ENCODE assay signal across 10 mouse cellular contexts in the genomic region with DNA sequence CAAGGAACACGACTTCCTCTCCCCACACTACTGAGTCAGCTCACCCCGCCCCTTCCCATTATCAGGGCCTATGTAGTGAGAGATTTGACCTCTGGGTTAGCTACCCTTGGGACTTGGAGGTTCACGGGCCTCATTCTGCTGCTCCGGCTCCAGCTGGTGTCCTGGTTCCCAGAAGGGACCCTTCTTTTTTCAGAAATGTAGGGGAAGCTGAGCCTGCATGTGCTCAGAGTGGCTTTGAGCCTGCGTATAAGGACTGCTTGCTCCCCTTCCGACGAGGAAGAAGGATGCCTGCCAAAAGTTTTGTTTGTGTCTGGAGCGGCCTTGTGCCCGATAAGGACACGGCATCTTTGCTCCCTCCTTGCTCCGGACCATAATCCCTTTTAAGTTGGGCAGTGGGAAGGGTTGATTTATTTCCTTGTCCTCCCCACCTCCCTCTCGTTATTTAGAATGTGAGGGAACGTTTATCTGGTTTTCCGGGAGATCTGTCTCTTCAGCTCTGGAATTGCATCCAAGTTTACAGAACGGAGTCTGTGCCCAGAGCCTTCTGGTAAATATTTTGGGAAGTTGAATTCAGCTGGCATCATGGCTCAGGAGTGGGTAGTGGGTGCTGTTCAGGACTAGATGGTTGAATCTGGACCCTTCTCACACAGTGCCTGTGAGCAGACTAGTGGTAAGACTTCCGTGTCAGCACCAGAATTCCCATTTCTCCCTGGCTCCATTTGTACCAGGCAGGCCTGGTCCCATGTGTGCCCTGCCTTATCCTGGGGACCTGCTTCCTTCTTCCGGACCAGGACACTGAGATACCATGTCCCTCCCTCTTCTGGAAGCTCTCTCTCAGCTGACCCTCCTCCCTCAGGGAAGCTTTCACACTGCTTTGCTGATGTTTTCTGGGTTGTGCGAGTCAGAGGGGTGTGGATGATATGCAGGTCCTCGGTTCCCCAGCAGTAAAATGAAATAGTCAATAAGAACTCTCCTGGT. TPM values are rescaled to one million over a fixed set of nuclear protein-coding genes. Genes with fewer than 3 reads are reported as not detected.
A peak's percentile ranks its signal among the peaks of the same experiment; 100 is the strongest.
DNase-seq lines count a peak whose midpoint lies in the region; ATAC-seq and TF ChIP-seq lines count a peak whose summit lies in the region.
"Had no signal": no experiment of that assay in that cellular context is flagged by ENCODE, and none has a peak within 500 bp of the region (broad histone marks: within the 10 kb centered on the region; RNA-seq: fewer than 3 reads in every experiment).

No protein-coding gene starts in this region.

- no peak overlapping the region for H3K4me2 ChIP-seq in intestine, embryonic 15.5 days (replicated peaks)

- H3K27me3 ChIP-seq in intestine, embryonic 15.5 days (replicated peaks): no peaks in the 10 kb centered on the region

- TF ChIP-seq CTCF in brain, embryonic 14.5 days (IDR thresholded peaks at IDR 0.05; ENCODE audit: borderline replicate concordance, extremely low read depth, insufficient read depth, insufficient read length): no peak

- peak overlapping the region; percentile 68; the same call in 1 of the 2 replicates for H3K27ac ChIP-seq in intestine, embryonic 15.5 days

- ATAC-seq in intestine, embryonic 15.5 days: peak; percentile 48
- ATAC-seq in CD4-positive, CD25-positive, alpha-beta regulatory T cell, adult 4 months: no peak

- WGBS in intestine, embryonic 15.5 days: 30% methylated on average over 19 of the region's 19 CpGs

- no peak overlapping the region for H3K9ac ChIP-seq in intestine, embryonic 15.5 days

- no peak overlapping the region for H3K4me3 ChIP-seq in intestine, embryonic 15.5 days (replicated peaks)

- H3K9me3 ChIP-seq in intestine, embryonic 15.5 days: no peaks in the 10 kb centered on the region

- no peak for TF ChIP-seq POLR2A in brain, embryonic 14.5 days (IDR thresholded peaks at IDR 0.05; ENCODE audit: borderline replicate concordance, extremely low read depth, insufficient read depth, insufficient read length, poor library complexity, severe bottlenecking)

- no peaks in the 10 kb centered on the region for H3K36me3 ChIP-seq in intestine, embryonic 15.5 days

- DNase-seq in heart, adult 11 months: peak; percentile 96
- no peak for DNase-seq in heart, postnatal 25 days (ENCODE audit: low spot score)
- DNase-seq in brain, embryonic 14.5 days (ENCODE audit: low read depth): peak; percentile 32
- DNase-seq in lung, postnatal 10 days: peak; percentile 91
- DNase-seq in right cerebral cortex, postnatal 14 days: no peak
- no peak for DNase-seq in left cerebral cortex, adult 18-20 months (ENCODE audit: low spot score in 2 of 2)
- DNase-seq: thymus, postnatal 4 days had no signal

- intact Hi-C loops in heart, postnatal 25 days (cut with DNase I): no loop called here

- peaks cover 24% of the 10 kb centered on the region for H3K4me1 ChIP-seq in intestine, embryonic 15.5 days (replicated peaks)

RNA-seq across cellular contexts. Expression of gene Nkd1, which starts 17.1 kb away (rescaled TPM):
- total RNA-seq in heart, postnatal 25 days (2021): 1 to 10 TPM; 2.9 to 3.9 TPM
- polyA plus RNA-seq in brain, embryonic 14.5 days (2012; rRNA removed): 49.1 and 68.5 TPM in 2 replicates
- polyA plus RNA-seq in intestine, embryonic 15.5 days (2015; fragmentation: Nextera tagmentation; extraction: Ambion mirVana): 33.1 and 34.9 TPM in 2 replicates
- total RNA-seq in left cerebral cortex, adult 18-20 months (2021): 10 to 100 TPM; 13.0 to 13.8 TPM
- polyA plus RNA-seq in CD4-positive, CD25-positive, alpha-beta regulatory T cell, adult 4 months (2017; shearing (Covaris generic)): not detected
- total RNA-seq: monocyte, adult 5-6 weeks had no signal

Comparison
In these comparisons a context has a peak if more than half of its experiments do, and no peak if none do; other contexts are left out.
1. DNase-seq: peak in heart, adult 11 months (single experiment), brain, embryonic 14.5 days (single experiment) and lung, postnatal 10 days (single experiment); none in heart, postnatal 25 days (single experiment), right cerebral cortex, postnatal 14 days (single experiment) and left cerebral cortex, adult 18-20 months (0 of 2).
2. RNA of gene Nkd1, which starts 17.1 kb away (polyA plus RNA-seq): 49.1 to 68.5 TPM in brain, embryonic 14.5 days and 33.1 to 34.9 TPM in intestine, embryonic 15.5 days; not detected in CD4-positive, CD25-positive, alpha-beta regulatory T cell, adult 4 months; every median in the first group is over 10 times any median in the second.